Mouse (Mus musculus): ENCODE results near the gene Aktip. TPM values are rescaled to one million over a fixed set of nuclear protein-coding genes. Genes with fewer than 3 reads are reported as not detected.

Aktip gene
- polyA plus RNA-seq, 2 experiments: 30.4 to 58.0 TPM

- DNase-seq (ENCODE audit: low spot score): no peak
- TF ChIP-seq POLR2A (IDR thresholded peaks at IDR 0.05; ENCODE audit: borderline replicate concordance, extremely low read depth, insufficient read depth, insufficient read length): no peak
- peaks cover 57% of the 10 kb centered on the region for H3K36me3 ChIP-seq (ENCODE audit: control insufficient read depth, insufficient read depth, low read length)
- no peaks in the 10 kb centered on the region for H3K4me1 ChIP-seq (ENCODE audit: control insufficient read depth, insufficient read depth, low read length)
- no peak for ATAC-seq (ENCODE audit: low FRiP score, low read depth)
- no peak overlapping the region for H3K4me3 ChIP-seq (replicated peaks; ENCODE audit: low read length)
- no peak overlapping the region for H3K4me2 ChIP-seq (replicated peaks; ENCODE audit: low read depth, low read length, severe bottlenecking)
- no peaks in the 10 kb centered on the region for H3K9me3 ChIP-seq (ENCODE audit: control insufficient read depth, low read length)
- H3K9ac ChIP-seq (ENCODE audit: low read depth, low read length, severe bottlenecking): no peak overlapping the region
- no peaks in the 10 kb centered on the region for H3K27me3 ChIP-seq (ENCODE audit: control insufficient read depth, insufficient read depth, low read length)
- H3K27ac ChIP-seq (replicated peaks; ENCODE audit: low read depth, low read length): no peak overlapping the region
- WGBS: 78% methylated on average over 7 of the region's 7 CpGs
These were observed 117.9 kb downstream of the Aktip start for GRCm38 (mm10) chr8:91081911-91082310.

DNA sequence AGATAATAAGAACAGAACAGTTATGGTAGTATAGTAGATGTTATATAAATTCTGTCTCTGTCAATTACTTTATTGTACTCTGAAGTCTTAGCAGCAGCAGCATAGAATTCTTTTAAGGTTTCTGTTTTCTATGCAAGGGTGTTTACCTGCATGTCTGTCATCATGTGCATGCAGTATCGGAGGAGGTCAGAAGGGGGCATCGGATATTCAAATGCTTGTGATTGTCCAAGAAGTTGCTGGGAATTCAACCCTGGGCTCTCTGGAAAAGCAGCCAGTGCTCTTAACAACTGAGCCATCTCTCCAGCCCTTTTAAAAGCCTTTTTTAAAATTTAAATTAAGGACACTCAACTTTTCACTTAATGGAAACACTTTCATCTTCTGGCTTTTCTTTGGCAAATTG lies 120.1 kb downstream of the Aktip start:
- Histone ChIP-seq H3K36me3 (ENCODE audit: control insufficient read depth, insufficient read depth, low read length) (peaks cover 49% of the 10 kb centered on the region), H3K4me2 (replicated peaks; ENCODE audit: low read depth, low read length, severe bottlenecking) (no peak overlapping the region), H3K9me3 (ENCODE audit: control insufficient read depth, low read length) (no peaks in the 10 kb centered on the region), H3K27ac (replicated peaks; ENCODE audit: low read depth, low read length) (no peak overlapping the region), H3K4me1 (ENCODE audit: control insufficient read depth, insufficient read depth, low read length) (no peaks in the 10 kb centered on the region), H3K4me3 (replicated peaks; ENCODE audit: low read length) (no peak overlapping the region), H3K9ac (ENCODE audit: low read depth, low read length, severe bottlenecking) (no peak overlapping the region), H3K27me3 (ENCODE audit: control insufficient read depth, insufficient read depth, low read length) (no peaks in the 10 kb centered on the region)
- DNase-seq (ENCODE audit: low spot score): no peak
- 92% methylated on average over 2 of the region's 2 CpGs for WGBS
- no peak for ATAC-seq (ENCODE audit: low FRiP score, low read depth)
- no peak for TF ChIP-seq POLR2A (IDR thresholded peaks at IDR 0.05; ENCODE audit: borderline replicate concordance, extremely low read depth, insufficient read depth, insufficient read length)

GRCm38 (mm10) chr8:91077077-91077867 lies 122.5 kb downstream of the Aktip start:
- Histone ChIP-seq H3K4me3 (replicated peaks; ENCODE audit: low read length) (no peak overlapping the region), H3K27ac (replicated peaks; ENCODE audit: low read depth, low read length) (no peak overlapping the region), H3K4me1 (ENCODE audit: control insufficient read depth, insufficient read depth, low read length) (no peaks in the 10 kb centered on the region), H3K9ac (ENCODE audit: low read depth, low read length, severe bottlenecking) (no peak overlapping the region), H3K9me3 (ENCODE audit: control insufficient read depth, low read length) (no peaks in the 10 kb centered on the region), H3K27me3 (ENCODE audit: control insufficient read depth, insufficient read depth, low read length) (no peaks in the 10 kb centered on the region), H3K4me2 (replicated peaks; ENCODE audit: low read depth, low read length, severe bottlenecking) (no peak overlapping the region), H3K36me3 (ENCODE audit: control insufficient read depth, insufficient read depth, low read length) (peaks cover 35% of the 10 kb centered on the region)
- ATAC-seq (ENCODE audit: low FRiP score, low read depth) (no peak), DNase-seq (ENCODE audit: low spot score) (no peak)
- WGBS: 89% methylated on average over 12 of the region's 12 CpGs
- TF ChIP-seq POLR2A (IDR thresholded peaks at IDR 0.05; ENCODE audit: borderline replicate concordance, extremely low read depth, insufficient read depth, insufficient read length): no peak

DNA sequence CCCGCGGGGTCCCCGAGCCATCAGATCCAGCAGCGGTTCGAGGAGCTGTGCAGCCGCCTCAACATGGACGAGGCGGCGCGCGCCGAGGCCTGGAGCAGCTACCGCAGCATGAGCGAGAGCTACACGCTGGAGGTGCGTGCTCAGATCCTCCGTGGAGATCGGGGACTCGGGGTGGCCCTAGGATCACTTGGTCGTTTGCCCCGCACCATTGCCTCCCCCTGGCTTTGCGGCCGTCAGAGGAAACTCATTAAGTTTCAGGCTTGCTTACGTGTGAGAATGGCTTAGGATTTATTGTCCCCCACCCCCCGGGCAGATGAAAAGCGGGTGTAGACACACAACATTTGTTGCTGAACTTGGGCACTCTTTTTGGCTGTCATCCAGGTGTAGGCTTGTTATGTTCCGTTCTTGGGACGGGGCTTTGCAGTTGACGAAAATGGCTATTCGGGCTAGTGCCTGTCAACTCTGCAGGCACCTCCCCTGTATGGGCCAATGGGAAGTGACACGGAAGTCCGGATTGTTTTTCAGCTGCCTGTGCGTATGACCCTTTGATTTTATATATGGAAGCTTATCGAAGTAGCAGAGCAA lies 129.4 kb downstream of the Aktip start:
- no peaks in the 10 kb centered on the region for H3K9me3 ChIP-seq (ENCODE audit: control insufficient read depth, low read length)
- ATAC-seq (ENCODE audit: low FRiP score, low read depth) (peak; percentile 72), DNase-seq (ENCODE audit: low spot score) (peak; percentile 77)
- peaks cover 6% of the 10 kb centered on the region for H3K4me1 ChIP-seq (ENCODE audit: control insufficient read depth, insufficient read depth, low read length)
- H3K27ac ChIP-seq (replicated peaks; ENCODE audit: low read depth, low read length): peak overlapping the region; percentile 68
- no peaks in the 10 kb centered on the region for H3K27me3 ChIP-seq (ENCODE audit: control insufficient read depth, insufficient read depth, low read length)
- H3K9ac ChIP-seq (ENCODE audit: low read depth, low read length, severe bottlenecking): peak overlapping the region; percentile 71
- peak overlapping the region; percentile 71 for H3K4me3 ChIP-seq (replicated peaks; ENCODE audit: low read length)
- WGBS: under 1% methylated on average over 31 of the region's 34 CpGs
- peak overlapping the region; percentile 73 for H3K4me2 ChIP-seq (replicated peaks; ENCODE audit: low read depth, low read length, severe bottlenecking)
- H3K36me3 ChIP-seq (ENCODE audit: control insufficient read depth, insufficient read depth, low read length): peaks cover 6% of the 10 kb centered on the region; the same call in 1 of the 2 replicates
- 0 out of 2 replicates have a peak, but pooled peaks have one; percentile 1 for TF ChIP-seq POLR2A (IDR thresholded peaks at IDR 0.05; ENCODE audit: borderline replicate concordance, extremely low read depth, insufficient read depth, insufficient read length)

- Histone ChIP-seq H3K4me2 (replicated peaks; ENCODE audit: low read depth, low read length, severe bottlenecking) (peak within 1 kb of the TSS; percentile 73), H3K27ac (replicated peaks; ENCODE audit: low read depth, low read length) (peak within 1 kb of the TSS; percentile 68), H3K36me3 (ENCODE audit: control insufficient read depth, insufficient read depth, low read length) (peaks cover 3% of the 10 kb centered on the region; the same call in 1 of the 2 replicates), H3K4me1 (ENCODE audit: control insufficient read depth, insufficient read depth, low read length) (peaks cover 6% of the 10 kb centered on the region), H3K4me3 (replicated peaks; ENCODE audit: low read length) (peak within 1 kb of the TSS; percentile 71), H3K9me3 (ENCODE audit: control insufficient read depth, low read length) (no peaks in the 10 kb centered on the region), H3K27me3 (ENCODE audit: control insufficient read depth, insufficient read depth, low read length) (no peaks in the 10 kb centered on the region), H3K9ac (ENCODE audit: low read depth, low read length, severe bottlenecking) (peak within 1 kb of the TSS; percentile 71)
- WGBS: under 1% methylated on average over 23 of the region's 25 CpGs
- TF ChIP-seq POLR2A (IDR thresholded peaks at IDR 0.05; ENCODE audit: borderline replicate concordance, extremely low read depth, insufficient read depth, insufficient read length): 0 out of 2 replicates have a peak, but pooled peaks have one; percentile 10
- peak; percentile 91 for DNase-seq (ENCODE audit: low spot score)
- ATAC-seq (ENCODE audit: low FRiP score, low read depth): peak; percentile 97
These were observed 129.9 kb downstream of the Aktip start, which contains the start of gene Rbl2 for GRCm38 (mm10) chr8:91069834-91070233. Gene Rbl2 (plus strand): TSS chr8:91070057.

All from limb, embryonic 14.5 days (tissue).